Mouse (Mus musculus): ENCODE measurements around the gene Scfd2. TPM values are rescaled to one million over a fixed set of nuclear protein-coding genes. Genes with fewer than 3 reads are reported as not detected.

Gene Scfd2
- total RNA-seq, 2 experiments from 2014 or later = 22.7 to 24.4 TPM

DNA sequence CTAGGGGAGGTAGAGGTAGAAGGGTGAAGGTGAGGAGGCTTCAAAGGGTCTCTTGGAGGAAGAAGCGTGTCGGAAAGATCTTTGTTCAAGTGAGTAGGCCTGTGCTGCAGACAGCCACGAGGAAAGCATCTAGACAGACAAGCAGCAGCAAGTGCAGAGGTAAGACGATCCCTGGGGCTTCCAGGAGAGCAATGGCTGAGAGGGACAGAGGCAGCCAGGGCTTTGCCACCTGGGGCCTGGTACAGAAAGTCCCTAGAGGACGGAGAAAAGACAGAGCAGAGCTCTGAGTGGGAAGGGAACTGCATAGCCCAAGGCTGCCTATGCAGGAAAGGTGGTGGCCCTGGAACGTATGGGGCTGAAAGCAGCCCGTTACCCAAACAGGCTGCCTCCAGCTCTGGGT is 281.3 kb downstream of the Scfd2 start:
- no peak for DNase-seq (ENCODE audit: extremely low spot score in 1 of 2, low spot score in 1 of 2)

DNA sequence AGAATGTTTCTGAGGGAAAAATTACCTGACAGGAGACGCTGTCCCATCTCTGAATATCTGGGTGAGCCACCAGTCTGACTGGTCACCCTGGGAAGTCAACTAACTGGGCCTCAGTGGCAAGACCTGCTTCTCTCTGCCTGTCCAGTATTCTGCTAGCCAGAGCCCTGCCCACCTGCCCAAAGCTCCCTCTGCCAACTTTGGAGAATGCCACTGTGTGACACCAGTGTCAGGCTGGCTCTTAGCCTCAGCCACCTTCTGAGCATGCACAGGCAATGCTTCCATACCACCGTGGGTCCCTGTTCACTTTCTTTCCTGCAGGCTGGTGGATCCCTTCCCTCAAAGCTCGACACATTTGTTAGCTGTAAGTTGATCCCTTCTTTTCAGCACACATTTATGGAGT is 281.8 kb downstream of the Scfd2 start:
- no peak for DNase-seq (ENCODE audit: extremely low spot score in 1 of 2, low spot score in 1 of 2)

DNA sequence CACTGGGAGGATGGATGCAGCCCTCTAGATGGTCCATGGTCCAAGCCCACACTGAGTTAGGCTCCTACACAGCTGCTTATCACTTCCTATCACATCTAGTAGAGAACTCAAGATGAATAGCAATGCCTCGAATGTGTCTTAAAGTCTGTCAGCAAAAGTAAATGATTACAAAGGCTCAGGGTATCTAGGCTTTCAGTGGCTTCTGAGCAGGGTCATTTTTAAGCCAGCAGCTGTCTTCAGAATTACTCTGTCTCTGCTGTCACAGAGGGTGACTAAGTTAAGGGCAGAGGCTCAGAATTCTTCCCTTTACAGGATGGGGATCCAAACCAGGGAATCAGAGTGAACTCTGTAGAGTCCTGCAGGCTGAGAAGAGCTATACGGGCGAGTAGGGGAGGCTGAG is 284.6 kb downstream of the Scfd2 start:
- no peak for DNase-seq (ENCODE audit: extremely low spot score in 1 of 2, low spot score in 1 of 2)

DNA sequence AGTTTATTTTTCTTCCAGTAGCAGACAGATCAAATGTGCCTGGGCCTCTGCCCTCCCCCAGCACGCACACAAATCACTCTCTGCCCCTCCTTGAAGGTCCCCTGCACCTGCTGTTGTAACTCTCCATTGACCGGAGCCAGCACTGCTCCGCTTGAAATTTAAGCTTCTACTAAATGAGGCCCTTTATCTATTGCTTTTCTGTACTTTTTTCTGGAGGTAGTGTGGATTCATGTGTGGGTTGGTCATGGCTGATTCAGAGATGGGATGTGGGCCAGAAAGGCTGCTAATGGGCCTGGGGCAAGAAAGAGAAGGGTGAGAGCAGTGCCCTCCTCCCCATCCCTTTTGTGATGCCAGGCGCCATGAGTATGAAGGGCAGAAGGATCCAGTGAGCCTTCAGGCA is 285.1 kb downstream of the Scfd2 start:
- no peak for DNase-seq (ENCODE audit: extremely low spot score in 1 of 2, low spot score in 1 of 2)

DNA sequence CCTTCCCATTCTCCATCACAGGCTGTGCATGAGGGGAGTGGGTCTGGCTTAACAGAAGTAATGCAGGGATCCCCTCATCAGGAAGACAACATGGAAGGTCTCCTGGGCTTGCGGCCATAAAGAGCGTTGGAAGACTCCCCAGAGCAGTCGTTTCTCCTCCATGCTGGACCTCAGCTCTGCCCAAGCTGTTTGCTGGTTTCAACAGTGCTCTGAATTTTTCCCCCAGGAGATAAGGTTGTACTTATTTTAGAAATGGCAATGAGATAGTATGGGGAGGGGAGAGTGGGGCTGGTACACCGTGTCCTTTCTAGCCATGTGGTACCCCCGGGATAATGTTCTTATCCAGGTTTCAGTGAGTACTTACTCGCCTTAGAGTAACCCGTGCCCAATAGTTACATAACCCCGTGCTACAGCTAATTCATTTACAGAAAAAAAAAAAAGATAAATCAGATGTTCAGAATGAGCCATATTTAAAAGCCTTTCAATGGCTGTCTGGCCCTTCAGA is 285.9 kb downstream of the Scfd2 start:
- no peak for DNase-seq (ENCODE audit: extremely low spot score in 1 of 2, low spot score in 1 of 2)

DNA sequence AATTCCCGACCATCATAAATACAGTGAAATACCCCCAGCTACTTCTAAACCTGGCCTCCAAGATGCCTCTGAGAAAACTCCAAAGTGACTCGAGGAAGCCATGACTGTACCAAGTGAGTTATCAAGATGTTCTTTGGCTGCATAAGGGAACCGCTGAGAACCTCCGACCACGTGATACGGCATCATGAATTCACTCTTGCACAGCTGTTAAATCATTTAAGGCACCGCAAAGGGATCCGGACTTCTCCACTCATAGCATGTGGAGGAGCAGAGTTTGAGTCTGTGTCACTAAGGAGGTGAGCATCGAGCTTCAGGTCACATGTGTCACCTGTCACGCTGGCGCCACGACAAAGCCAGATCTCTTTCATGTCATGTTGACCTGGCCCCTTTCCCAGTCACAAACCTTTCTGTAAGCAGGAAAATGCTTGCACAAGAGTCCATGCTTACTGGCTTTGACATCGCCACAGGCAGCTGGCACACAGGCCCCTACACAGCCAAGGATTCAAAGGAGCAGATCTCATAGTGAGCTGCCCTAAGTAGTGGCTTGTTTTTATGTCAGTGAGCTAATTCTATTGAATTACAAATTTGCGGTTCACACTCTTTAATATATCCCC is 287.0 kb downstream of the Scfd2 start:
- no peak for DNase-seq (ENCODE audit: extremely low spot score in 1 of 2, low spot score in 1 of 2)

DNA sequence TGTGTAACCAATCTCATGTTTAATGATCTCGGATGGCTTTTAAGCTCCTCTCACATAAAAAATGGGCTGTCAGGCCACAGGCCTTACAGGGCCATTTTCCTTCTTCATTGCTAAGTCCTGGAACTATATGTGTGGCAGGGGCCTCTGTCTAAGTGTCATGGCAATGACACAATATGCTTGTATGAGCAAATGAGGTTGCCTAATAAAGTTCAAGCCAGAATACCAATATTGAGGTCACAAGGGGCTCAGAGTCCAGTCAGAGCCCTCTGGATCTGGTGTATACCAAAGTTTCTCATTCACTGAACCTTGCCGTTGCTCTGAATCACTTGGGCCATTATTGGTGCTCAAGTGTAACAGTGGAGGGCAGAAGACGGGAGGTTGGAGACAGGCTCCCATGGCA is 288.9 kb downstream of the Scfd2 start:
- no peak for DNase-seq (ENCODE audit: extremely low spot score in 1 of 2, low spot score in 1 of 2)

DNA sequence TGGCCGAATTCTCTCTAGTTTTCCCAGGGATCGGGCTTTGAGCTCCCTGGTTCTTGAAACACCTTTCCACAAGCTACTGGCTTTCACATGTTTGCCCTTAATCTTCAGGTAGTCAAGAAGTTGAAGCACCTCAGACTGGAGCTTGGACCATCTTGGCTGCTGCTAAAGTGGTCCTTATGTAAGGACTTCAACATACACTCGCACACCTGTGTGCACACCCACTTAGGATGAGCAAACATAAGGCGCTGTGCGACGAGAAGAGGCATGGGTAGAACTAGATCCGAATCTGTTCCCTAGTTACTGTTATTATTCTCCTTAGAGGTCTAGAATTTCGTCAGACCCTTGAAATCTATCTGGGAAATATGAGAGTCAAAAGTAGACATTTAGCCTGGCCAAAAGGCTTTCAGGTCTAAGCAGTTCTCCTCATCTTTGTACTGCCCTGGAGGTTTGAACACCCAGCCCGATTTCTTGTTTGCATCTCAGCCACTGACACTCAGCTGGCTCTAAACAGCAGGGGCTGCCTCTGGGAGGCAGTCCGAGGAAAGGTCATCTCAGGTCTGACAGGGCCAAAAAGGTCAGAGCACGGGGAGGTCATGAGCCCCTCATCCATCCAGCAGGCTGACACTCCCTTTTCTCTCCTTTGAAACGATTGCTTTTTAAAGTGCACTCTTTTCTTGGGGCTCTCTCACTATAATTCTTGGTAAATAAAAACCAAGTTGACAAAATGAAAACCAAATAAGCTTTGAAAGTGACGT is 290.5 kb downstream of the Scfd2 start:
- no peak for DNase-seq (ENCODE audit: extremely low spot score in 1 of 2, low spot score in 1 of 2)

DNA sequence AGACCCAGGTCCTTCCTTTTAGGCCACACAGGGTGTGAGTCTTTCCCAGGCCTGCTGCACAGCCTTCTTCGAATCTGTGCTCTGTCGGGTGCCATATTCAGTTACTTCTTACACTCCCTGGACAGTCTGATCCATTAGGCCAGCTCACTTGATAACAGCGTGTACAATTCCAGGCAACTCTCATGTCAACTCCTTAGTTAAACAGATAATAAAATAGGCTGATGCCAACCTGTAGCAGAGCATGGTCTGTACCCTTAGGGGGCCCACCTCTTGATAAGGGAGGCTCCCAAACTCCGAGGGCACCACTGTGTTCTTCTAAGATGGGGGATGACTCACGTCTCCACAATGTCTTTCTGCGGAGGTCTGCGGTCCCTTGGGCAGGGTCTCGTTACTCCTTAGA is 291.3 kb downstream of the Scfd2 start:
- no peak for DNase-seq (ENCODE audit: extremely low spot score in 1 of 2, low spot score in 1 of 2)

DNA sequence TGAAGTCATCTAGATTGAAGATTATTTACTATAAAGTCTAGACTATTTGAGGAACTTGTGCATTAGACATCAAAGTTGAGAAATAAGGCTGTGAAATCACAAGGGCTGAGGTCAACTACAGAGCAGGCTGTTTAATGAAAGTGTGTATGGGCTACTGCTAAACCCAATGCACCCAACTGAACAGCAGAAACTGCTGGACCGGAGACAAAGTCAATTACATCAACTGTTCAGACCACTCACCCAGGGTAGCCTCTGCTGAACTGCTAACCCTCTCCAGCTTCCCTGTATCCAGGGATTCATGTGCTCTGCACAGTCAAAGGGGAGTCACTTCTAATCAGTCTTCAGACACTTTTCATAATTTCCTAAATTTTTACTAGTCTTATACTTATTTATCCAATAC is 292.2 kb downstream of the Scfd2 start:
- no peak for DNase-seq (ENCODE audit: extremely low spot score in 1 of 2, low spot score in 1 of 2)

DNA sequence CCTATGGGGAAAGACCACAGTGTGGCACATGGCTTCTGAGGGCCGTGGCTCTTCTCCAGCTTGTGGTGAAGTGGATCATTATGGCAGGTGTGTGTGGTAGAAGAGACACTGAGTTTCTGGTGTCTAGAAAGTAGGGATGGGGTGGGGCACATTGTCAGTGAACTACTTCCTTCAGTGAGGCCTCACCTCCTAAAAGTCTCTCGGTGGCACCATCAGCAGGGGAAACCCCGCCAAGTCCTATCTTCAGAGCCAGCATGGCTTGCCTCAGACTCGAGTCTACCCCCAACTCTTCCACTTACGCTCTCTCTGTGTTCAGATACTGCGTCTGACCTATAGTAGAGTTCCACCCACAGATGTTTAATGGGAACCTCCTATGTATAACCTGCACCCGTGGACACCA is 297.8 kb downstream of the Scfd2 start:
- no peak for DNase-seq (ENCODE audit: extremely low spot score in 1 of 2, low spot score in 1 of 2)

DNA sequence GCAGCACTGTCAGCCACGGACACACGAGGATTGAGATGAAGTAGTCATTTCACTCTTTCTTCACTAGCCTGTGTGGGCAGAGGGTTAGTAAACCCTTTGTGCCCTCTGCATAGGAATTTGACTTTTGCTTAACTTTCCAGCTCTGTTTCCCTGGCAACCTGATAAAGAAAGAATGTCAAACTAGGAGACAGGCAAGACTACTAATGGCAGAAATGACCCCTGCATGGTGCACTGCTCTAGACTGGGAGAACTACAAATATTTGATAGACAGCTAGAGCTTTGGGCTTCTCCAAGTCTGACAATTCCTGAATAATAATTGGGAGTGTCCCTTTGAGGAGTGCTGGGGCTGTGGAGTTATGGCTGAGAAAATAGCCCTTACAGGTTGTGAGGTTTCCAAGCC is 301.0 kb downstream of the Scfd2 start:
- no peak for DNase-seq (ENCODE audit: extremely low spot score in 1 of 2, low spot score in 1 of 2)

DNA sequence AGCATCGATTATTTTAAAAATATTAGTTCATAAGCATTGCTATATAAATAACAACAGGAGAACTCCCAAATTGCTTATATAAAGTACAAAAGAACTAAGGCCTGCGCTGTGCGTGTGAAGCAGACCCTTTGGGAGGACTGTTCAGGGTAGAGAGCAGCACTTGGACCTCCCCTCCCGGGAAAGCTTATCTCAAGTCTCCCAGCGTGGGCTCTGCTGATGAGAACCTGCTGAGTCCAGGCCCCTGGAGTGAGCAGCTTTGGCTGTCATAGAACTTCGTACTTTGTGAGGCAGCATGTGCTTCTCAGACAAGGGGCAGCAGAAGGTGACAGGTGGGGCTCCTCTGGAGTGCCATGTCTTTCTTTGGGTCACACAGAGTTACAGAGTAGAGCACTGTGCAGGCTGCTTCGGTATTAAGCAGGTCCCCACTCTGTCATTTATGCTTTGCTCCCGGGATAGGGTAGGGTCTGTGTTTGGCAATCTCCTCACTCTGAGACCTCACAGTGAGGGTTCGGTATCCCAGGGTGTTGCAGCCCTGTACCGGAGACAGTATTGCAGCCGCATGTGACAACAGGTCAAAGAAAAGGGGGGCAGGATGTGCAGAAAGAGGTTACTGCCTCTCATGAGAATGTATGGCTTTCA is 301.7 kb downstream of the Scfd2 start:
- no peak for DNase-seq (ENCODE audit: extremely low spot score in 1 of 2, low spot score in 1 of 2)

DNA sequence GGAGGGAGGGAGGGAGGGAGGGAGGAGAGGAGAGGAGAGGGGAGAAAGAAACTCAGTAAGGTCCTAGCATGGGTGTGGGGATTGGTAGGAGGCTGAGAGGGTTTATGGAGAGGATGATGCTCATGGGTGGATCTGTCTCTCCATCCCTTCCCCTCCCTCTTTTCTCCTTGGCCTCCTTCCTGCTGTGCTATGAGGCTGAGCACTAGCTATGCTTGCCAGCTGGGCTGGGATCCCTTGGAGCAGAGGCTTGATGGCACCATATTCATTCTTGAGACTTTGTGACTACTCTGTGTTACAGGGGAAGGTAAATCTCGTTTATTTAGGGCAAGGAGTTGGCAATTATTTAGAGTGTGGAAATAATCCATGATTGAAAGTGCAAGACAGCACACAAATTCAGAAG is 302.6 kb downstream of the Scfd2 start:
- DNase-seq (ENCODE audit: extremely low spot score in 1 of 2, low spot score in 1 of 2) = no peak

DNA sequence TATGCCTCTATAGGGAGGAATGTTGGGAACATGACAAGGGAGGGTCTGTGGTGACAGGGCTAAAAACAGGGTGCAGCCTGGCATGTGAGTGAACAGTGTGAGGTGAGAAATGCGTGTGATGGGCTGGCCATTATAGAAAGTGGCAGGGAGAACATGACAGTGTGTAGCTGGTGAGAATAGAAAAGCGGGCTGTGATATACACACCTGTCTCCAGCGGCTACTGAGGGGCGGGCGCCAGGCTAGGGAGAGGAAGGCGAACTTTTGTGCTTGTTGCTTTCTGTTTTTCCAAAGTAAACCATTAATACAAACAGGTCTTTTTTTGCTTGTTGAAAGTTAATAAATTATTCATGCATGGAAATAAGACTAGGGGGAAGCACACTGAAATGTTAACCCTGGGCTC is 304.2 kb downstream of the Scfd2 start:
- DNase-seq (ENCODE audit: extremely low spot score in 1 of 2, low spot score in 1 of 2) = no peak

DNA sequence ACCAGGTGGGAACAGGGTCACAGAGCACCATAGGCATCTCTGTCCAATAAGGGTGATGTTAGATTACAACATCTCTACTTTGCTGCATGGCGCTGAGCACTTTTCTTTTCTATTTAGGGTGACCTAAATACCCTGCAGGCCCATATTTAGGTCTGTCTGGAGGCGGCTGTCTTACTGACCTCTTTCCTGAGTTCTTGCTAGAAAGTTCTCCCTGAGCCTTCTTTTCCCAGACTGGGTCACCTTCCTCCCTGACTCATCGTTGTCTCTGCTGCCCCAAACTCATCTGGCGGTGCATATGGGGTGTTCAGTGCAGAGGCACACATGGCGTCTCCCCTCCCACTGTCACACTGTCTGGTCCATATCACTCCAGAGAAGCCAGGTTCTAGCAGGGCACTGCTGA is 305.4 kb downstream of the Scfd2 start:
- DNase-seq (ENCODE audit: extremely low spot score in 1 of 2, low spot score in 1 of 2) = no peak

DNA sequence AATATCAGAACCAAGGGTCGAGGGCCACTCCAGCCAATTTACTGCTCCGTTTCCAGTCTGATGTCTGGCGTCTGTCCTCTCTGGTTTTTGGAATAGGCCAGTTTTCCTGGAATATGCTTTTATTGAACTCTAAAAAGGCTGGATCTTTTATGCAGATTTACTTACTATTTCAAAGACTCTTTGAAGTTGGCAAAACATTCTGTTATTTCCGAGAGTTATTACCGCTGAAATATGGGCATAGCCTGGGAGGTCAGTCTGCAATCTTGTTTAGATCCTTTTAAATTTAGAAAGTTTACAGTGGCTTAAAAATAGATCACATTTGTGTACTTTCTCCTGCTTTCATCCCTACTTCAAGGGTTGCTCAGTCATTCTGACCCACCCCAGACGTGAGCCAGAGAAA is 307.1 kb downstream of the Scfd2 start:
- DNase-seq (ENCODE audit: extremely low spot score in 1 of 2, low spot score in 1 of 2) = no peak

DNA sequence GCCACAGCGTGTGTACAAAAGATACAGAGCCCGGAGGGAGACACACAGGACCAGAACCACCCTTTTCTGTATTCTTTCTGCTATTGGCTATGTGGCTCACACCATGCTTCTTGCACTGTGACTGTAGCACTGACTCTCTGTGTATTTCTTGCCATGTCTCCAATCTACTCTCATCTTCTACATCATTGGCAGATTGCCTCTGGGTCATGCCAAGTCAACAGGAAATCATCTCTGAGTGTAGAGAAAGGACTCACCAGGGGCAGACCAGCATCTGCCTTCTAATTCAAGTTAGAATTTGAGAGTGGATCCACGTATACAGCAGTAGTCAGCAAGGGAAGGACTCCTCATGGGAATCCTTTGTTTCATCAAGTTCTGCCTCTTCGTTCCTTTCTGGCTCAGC is 308.9 kb downstream of the Scfd2 start:
- DNase-seq (ENCODE audit: extremely low spot score in 1 of 2, low spot score in 1 of 2) = no peak

DNA sequence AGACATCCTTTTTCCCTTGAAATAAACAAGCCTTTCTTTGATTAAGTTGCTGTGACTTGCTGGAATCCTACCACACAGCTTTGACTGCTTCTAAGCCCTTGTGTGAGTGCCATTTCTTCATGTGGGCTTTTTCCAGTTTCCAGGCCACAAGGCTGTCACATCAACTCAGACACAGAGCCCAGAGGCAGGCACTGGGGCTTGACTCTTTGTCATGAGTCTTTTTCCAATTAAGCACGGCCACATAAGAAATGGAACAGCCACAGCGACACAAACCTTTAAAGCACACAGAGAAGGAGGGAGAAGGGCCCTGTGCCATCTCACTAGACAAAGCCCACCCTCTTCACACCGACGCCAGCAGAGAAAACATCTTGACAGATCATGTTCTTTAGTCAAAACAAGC is 313.0 kb downstream of the Scfd2 start:
- no peak for DNase-seq (ENCODE audit: extremely low spot score in 1 of 2, low spot score in 1 of 2)

DNA sequence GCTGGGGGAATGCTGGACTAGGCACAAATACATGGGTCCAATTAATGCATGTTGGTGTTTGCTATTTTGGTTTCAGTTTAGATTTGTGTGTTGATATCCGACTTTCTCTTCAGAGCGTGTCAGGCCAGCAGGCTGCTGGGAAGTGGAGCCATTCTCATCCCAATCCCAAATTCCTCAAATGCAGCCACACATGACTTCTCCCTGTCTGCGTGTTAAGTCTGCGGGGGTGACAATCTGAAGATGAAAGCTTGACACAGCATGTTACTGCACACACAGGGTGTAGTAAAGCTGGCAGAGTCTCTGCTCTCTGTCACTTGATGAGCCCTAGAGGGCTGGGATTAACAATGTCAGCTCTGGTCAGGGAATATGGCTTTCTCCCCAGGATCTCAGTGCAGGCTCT is 316.4 kb downstream of the Scfd2 start:
- DNase-seq (ENCODE audit: extremely low spot score in 1 of 2, low spot score in 1 of 2) = no peak

DNA sequence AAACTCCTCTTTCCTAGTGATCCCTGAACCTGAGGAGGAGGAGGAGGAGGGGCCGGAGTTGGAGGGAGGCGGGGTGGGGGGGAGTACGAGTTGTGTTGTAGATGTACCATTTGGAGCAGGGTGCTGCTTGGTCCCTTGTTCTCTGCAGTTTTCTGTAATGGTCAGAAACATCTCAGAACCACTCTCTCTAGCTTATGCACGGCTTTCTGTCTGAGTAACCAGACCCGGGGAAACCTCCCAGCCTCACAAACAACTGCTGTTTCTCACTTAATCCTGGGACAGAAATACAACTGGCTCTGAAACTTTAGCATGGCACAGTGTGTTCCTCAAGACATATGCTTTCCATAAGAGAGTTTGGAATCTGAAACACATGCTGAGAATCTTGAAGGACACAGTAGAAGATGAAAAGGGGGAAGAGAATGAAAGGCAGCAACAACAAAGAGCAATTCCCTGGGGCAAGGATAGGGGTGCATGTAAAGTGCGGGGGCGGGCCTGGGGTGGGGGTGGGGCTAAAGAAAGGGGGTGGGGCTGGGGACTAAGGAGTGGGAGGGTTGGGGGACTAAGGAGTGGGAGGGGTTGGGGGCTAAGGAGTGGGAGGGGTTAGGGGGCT is 317.0 kb downstream of the Scfd2 start:
- no peak for DNase-seq (ENCODE audit: extremely low spot score in 1 of 2, low spot score in 1 of 2)

Measured in layer of hippocampus, postnatal 25 days (tissue).